Mouse (Mus musculus) heart, embryonic 11.5 days (tissue): ENCODE results near the gene Ssr2. TPM values are rescaled to one million over a fixed set of nuclear protein-coding genes. Genes with fewer than 3 reads are reported as not detected.
"Not testable (repeated sequence)": the region's sequence is repeated elsewhere in the genome, so short reads cannot be mapped to it uniquely, and the experiment has no call there.

ENCODE experiments used
- ATAC-seq: fragments of 200-750 bp; cut with Nextera tagmentation; replicated peaks from 2 replicates; pipeline ENCODE4 v1.8.0; 2017; ENCODE audit warnings: moderate library complexity; ENCODE audit not compliant: insufficient number of reproducible peaks, low FRiP score, low TSS enrichment
- H3K27ac ChIP-seq: fragments of 300-500 bp; sonication (generic); 2 replicates; pipeline ENCODE4 v1.5.1; 2014; ENCODE audit warnings: mild to moderate bottlenecking, low read depth, low read length
- H3K27me3 ChIP-seq: fragments of 300-500 bp; sonication (generic); 2 replicates; pipeline ENCODE4 v1.6.1; 2014; ENCODE audit warnings: mild to moderate bottlenecking, low read length, mixed read lengths; ENCODE audit not compliant: control insufficient read depth, insufficient read depth
- H3K36me3 ChIP-seq: fragments of 300-500 bp; sonication (generic); 2 replicates; pipeline ENCODE4 v1.6.1; 2014; ENCODE audit warnings: mild to moderate bottlenecking, low read length, moderate library complexity, mixed read lengths; ENCODE audit not compliant: control insufficient read depth, insufficient read depth
- H3K4me1 ChIP-seq: fragments of 300-500 bp; sonication (generic); 2 replicates; pipeline ENCODE4 v1.6.1; 2014; ENCODE audit warnings: low read length; ENCODE audit not compliant: control insufficient read depth, insufficient read depth
- H3K4me2 ChIP-seq: fragments of 300-500 bp; sonication (generic); 2 replicates; pipeline ENCODE4 v1.6.1; 2014; ENCODE audit warnings: mild to moderate bottlenecking, moderate library complexity
- H3K4me3 ChIP-seq: fragments of 300-500 bp; sonication (generic); 2 replicates; pipeline ENCODE4 v1.5.1; 2014; ENCODE audit warnings: low read depth, low read length
- H3K9ac ChIP-seq: fragments of 300-500 bp; sonication (generic); 2 replicates; pipeline ENCODE4 v1.6.1; 2014; ENCODE audit warnings: mild to moderate bottlenecking, low read depth, low read length, moderate library complexity
- H3K9me3 ChIP-seq: fragments of 300-500 bp; sonication (generic); replicated peaks from 2 replicates; pipeline ENCODE4 v1.6.1; 2016; ENCODE audit warnings: low read length; ENCODE audit not compliant: control insufficient read depth
- WGBS: fragments of 180-500 bp; shearing (Covaris S2); extraction: QIAGEN DNeasy Blood & Tissue Kit; methylation state at CpG from one replicate; pipeline ENCODE4 v1.1.7; 2014; ENCODE audit not compliant: insufficient replicate concordance; 5-methylcytosine and 5-hydroxymethylcytosine counted together
- polyA plus RNA-seq: library from polyadenylated mRNA; unstranded; fragments of >200 nt; fragmentation: Nextera tagmentation; extraction: Ambion mirVana; gene quantifications from 2 replicates; pipeline ENCODE4 v1.2.1, GENCODE M21; 2014

Gene Ssr2
- polyA plus RNA-seq, 1 experiment from 2014 or later = 206 TPM

GRCm38 (mm10) chr3:88592942-88593576 is 17.4 kb downstream of the Ssr2 start:
- Histone ChIP-seq H3K9ac (no peak overlapping the region), H3K36me3 (peaks cover 2% of the 10 kb centered on the region), H3K27ac (no peak overlapping the region), H3K4me2 (no peak overlapping the region; the same call in 1 of the 2 replicates), H3K27me3 (no peaks in the 10 kb centered on the region), H3K4me1 (peaks cover 28% of the 10 kb centered on the region), H3K9me3 (no peaks in the 10 kb centered on the region), H3K4me3 (no peak overlapping the region)
- no peak for ATAC-seq
- WGBS = 70% methylated on average over 10 of the region's 10 CpGs

GRCm38 (mm10) chr3:88593893-88594580 is 18.4 kb downstream of the Ssr2 start:
- Histone ChIP-seq H3K27ac (no peak overlapping the region), H3K9me3 (no peaks in the 10 kb centered on the region), H3K27me3 (no peaks in the 10 kb centered on the region), H3K4me1 (peaks cover 28% of the 10 kb centered on the region), H3K36me3 (no peaks in the 10 kb centered on the region), H3K4me2 (no peak overlapping the region), H3K9ac (0 out of 2 replicates have a peak overlapping the region, but pooled peaks have one; percentile 28), H3K4me3 (no peak overlapping the region)
- no peak for ATAC-seq
- WGBS = 43% methylated on average over 10 of the region's 10 CpGs

- H3K27ac ChIP-seq, H3K36me3 ChIP-seq, H3K4me2 ChIP-seq, H3K9me3 ChIP-seq, ATAC-seq, H3K9ac ChIP-seq, H3K4me3 ChIP-seq, H3K27me3 ChIP-seq: not testable (repeated sequence)
- H3K4me1 ChIP-seq = peaks cover 14% of the 10 kb centered on the region
- 84% methylated on average over 4 of the region's 4 CpGs for WGBS
Observed at GRCm38 (mm10) chr3:88596547-88596946, 20.9 kb downstream of the Ssr2 start.

- Histone ChIP-seq H3K27me3 (no peaks in the 10 kb centered on the region), H3K9me3 (no peaks in the 10 kb centered on the region), H3K4me1 (no peaks in the 10 kb centered on the region; the same call in 1 of the 2 replicates), H3K4me2 (no peak overlapping the region), H3K36me3 (no peaks in the 10 kb centered on the region), H3K27ac (no peak overlapping the region), H3K9ac (no peak overlapping the region), H3K4me3 (no peak overlapping the region)
- 82% methylated on average over 4 of the region's 4 CpGs for WGBS
- no peak for ATAC-seq
Observed at GRCm38 (mm10) chr3:88602466-88602865, 26.8 kb downstream of the Ssr2 start.

GRCm38 (mm10) chr3:88603714-88604161 is 28.1 kb downstream of the Ssr2 start:
- H3K4me2 ChIP-seq = no peak overlapping the region
- H3K9me3 ChIP-seq = no peaks in the 10 kb centered on the region
- H3K4me3 ChIP-seq = no peak overlapping the region
- H3K4me1 ChIP-seq = peaks cover 8% of the 10 kb centered on the region
- no peak overlapping the region for H3K9ac ChIP-seq
- H3K27me3 ChIP-seq = no peaks in the 10 kb centered on the region
- ATAC-seq = no peak; the same call in 1 of the 2 replicates
- H3K27ac ChIP-seq = 0 out of 2 replicates have a peak overlapping the region, but pooled peaks have one; percentile 32
- H3K36me3 ChIP-seq = no peaks in the 10 kb centered on the region
- 21% methylated on average over 6 of the region's 6 CpGs for WGBS

- H3K9me3 ChIP-seq = no peaks in the 10 kb centered on the region
- H3K4me3 ChIP-seq = no peak overlapping the region
- 88% methylated on average over 7 of the region's 7 CpGs for WGBS
- no peak for ATAC-seq
- H3K27me3 ChIP-seq = no peaks in the 10 kb centered on the region
- H3K36me3 ChIP-seq = no peaks in the 10 kb centered on the region
- H3K9ac ChIP-seq = no peak overlapping the region
- H3K27ac ChIP-seq = no peak overlapping the region
- no peak overlapping the region for H3K4me2 ChIP-seq
- peaks cover 8% of the 10 kb centered on the region for H3K4me1 ChIP-seq
Observed at GRCm38 (mm10) chr3:88604863-88605262, 29.2 kb downstream of the Ssr2 start.

- WGBS = 90% methylated on average over 2 of the region's 2 CpGs
- peak within 1 kb of the TSS; percentile 24; the same call in 1 of the 2 replicates for H3K4me3 ChIP-seq
- not testable (repeated sequence) for H3K27me3 ChIP-seq, ATAC-seq, H3K9me3 ChIP-seq, H3K4me1 ChIP-seq, H3K9ac ChIP-seq, H3K27ac ChIP-seq, H3K36me3 ChIP-seq
- peak within 1 kb of the TSS; percentile 67 for H3K4me2 ChIP-seq
Observed at GRCm38 (mm10) chr3:88605666-88606065, 30.0 kb downstream of the Ssr2 start, which contains the start of gene Arhgef2. Gene Arhgef2, plus strand, starts transcription at chr3:88605966.

- peak overlapping the region; percentile 24 for H3K4me3 ChIP-seq
- peaks cover 8% of the 10 kb centered on the region for H3K4me1 ChIP-seq
- H3K9ac ChIP-seq = peak overlapping the region; percentile 61
- H3K27ac ChIP-seq = no peak overlapping the region
- H3K27me3 ChIP-seq = no peaks in the 10 kb centered on the region
- no peaks in the 10 kb centered on the region for H3K36me3 ChIP-seq
- WGBS = under 1% methylated on average over 20 of the region's 20 CpGs
- peak overlapping the region; percentile 67 for H3K4me2 ChIP-seq
- H3K9me3 ChIP-seq = no peaks in the 10 kb centered on the region
- peak; percentile 72 for ATAC-seq
Observed at GRCm38 (mm10) chr3:88607065-88607757, 31.5 kb downstream of the Ssr2 start.
